Mouse (Mus musculus): ENCODE results near the gene Olfr466. TPM values are rescaled to one million over a fixed set of nuclear protein-coding genes. Genes with fewer than 3 reads are reported as not detected.
A peak's percentile ranks its signal among the peaks of the same experiment; 100 is the strongest.

Olfr466 gene
- polyA plus RNA-seq (2014; fragmentation: Nextera tagmentation; extraction: Ambion mirVana), result not detected in 2 replicates

GRCm38 (mm10) chr13:65149940-65150339 is at the start of gene Olfr466:
Gene Olfr466 (plus strand): TSS chr13:65150240.
- Histone ChIP-seq H3K4me3 (ENCODE audit: low read depth, low read length) (no peak within 1 kb of the TSS), H3K27ac (ENCODE audit: low read depth, low read length) (no peak within 1 kb of the TSS), H3K9me3 (ENCODE audit: control insufficient read depth, low read length) (no peaks in the 10 kb centered on the region), H3K36me3 (ENCODE audit: control insufficient read depth, insufficient read depth, low read length) (no peaks in the 10 kb centered on the region), H3K27me3 (ENCODE audit: control insufficient read depth, insufficient read depth, low read length) (no peaks in the 10 kb centered on the region), H3K9ac (replicated peaks; ENCODE audit: low read depth, low read length) (no peak within 1 kb of the TSS), H3K4me2 (ENCODE audit: low read depth, low read length) (no peak within 1 kb of the TSS), H3K4me1 (ENCODE audit: control insufficient read depth, insufficient read depth, low read length) (no peaks in the 10 kb centered on the region)
- WGBS, result 77% methylated on average over 1 of the region's 1 CpGs
- ATAC-seq (ENCODE audit: low read depth), result no peak

- ATAC-seq (ENCODE audit: low read depth), result no peak
- Histone ChIP-seq H3K4me3 (ENCODE audit: low read depth, low read length) (no peak overlapping the region), H3K27me3 (ENCODE audit: control insufficient read depth, insufficient read depth, low read length) (no peaks in the 10 kb centered on the region), H3K4me1 (ENCODE audit: control insufficient read depth, insufficient read depth, low read length) (no peaks in the 10 kb centered on the region), H3K4me2 (ENCODE audit: low read depth, low read length) (no peak overlapping the region), H3K27ac (ENCODE audit: low read depth, low read length) (no peak overlapping the region), H3K36me3 (ENCODE audit: control insufficient read depth, insufficient read depth, low read length) (no peaks in the 10 kb centered on the region), H3K9ac (replicated peaks; ENCODE audit: low read depth, low read length) (no peak overlapping the region), H3K9me3 (ENCODE audit: control insufficient read depth, low read length) (no peaks in the 10 kb centered on the region; the same call in 1 of the 2 replicates)
- WGBS, result 97% methylated on average over 9 of the region's 9 CpGs
These were observed 49.4 kb upstream of the Olfr466 start for GRCm38 (mm10) chr13:65100678-65101077.

GRCm38 (mm10) chr13:65101232-65101631 is 48.8 kb upstream of the Olfr466 start:
- Histone ChIP-seq H3K27me3 (ENCODE audit: control insufficient read depth, insufficient read depth, low read length) (no peaks in the 10 kb centered on the region), H3K4me3 (ENCODE audit: low read depth, low read length) (no peak overlapping the region), H3K4me2 (ENCODE audit: low read depth, low read length) (no peak overlapping the region), H3K4me1 (ENCODE audit: control insufficient read depth, insufficient read depth, low read length) (no peaks in the 10 kb centered on the region), H3K36me3 (ENCODE audit: control insufficient read depth, insufficient read depth, low read length) (no peaks in the 10 kb centered on the region), H3K27ac (ENCODE audit: low read depth, low read length) (no peak overlapping the region), H3K9me3 (ENCODE audit: control insufficient read depth, low read length) (no peaks in the 10 kb centered on the region; the same call in 1 of the 2 replicates), H3K9ac (replicated peaks; ENCODE audit: low read depth, low read length) (no peak overlapping the region)
- WGBS, result 98% methylated on average over 3 of the region's 3 CpGs
- ATAC-seq (ENCODE audit: low read depth), result no peak

GRCm38 (mm10) chr13:65111961-65112360 is 38.1 kb upstream of the Olfr466 start:
- Histone ChIP-seq H3K9ac (replicated peaks; ENCODE audit: low read depth, low read length) (peak overlapping the region; percentile 88), H3K4me3 (ENCODE audit: low read depth, low read length) (peak overlapping the region; percentile 94), H3K9me3 (ENCODE audit: control insufficient read depth, low read length) (no peaks in the 10 kb centered on the region), H3K4me2 (ENCODE audit: low read depth, low read length) (peak overlapping the region; percentile 69), H3K27me3 (ENCODE audit: control insufficient read depth, insufficient read depth, low read length) (no peaks in the 10 kb centered on the region), H3K27ac (ENCODE audit: low read depth, low read length) (peak overlapping the region; percentile 85; the same call in 1 of the 2 replicates), H3K36me3 (ENCODE audit: control insufficient read depth, insufficient read depth, low read length) (no peaks in the 10 kb centered on the region), H3K4me1 (ENCODE audit: control insufficient read depth, insufficient read depth, low read length) (peaks cover 10% of the 10 kb centered on the region; the same call in 1 of the 2 replicates)
- ATAC-seq (ENCODE audit: low read depth), result no peak
- 2% methylated on average over 5 of the region's 5 CpGs for WGBS

- Histone ChIP-seq H3K4me1 (ENCODE audit: control insufficient read depth, insufficient read depth, low read length) (peaks cover 10% of the 10 kb centered on the region; the same call in 1 of the 2 replicates), H3K4me3 (ENCODE audit: low read depth, low read length) (peak within 1 kb of the TSS; percentile 94), H3K9me3 (ENCODE audit: control insufficient read depth, low read length) (no peaks in the 10 kb centered on the region), H3K4me2 (ENCODE audit: low read depth, low read length) (peak within 1 kb of the TSS; percentile 69), H3K9ac (replicated peaks; ENCODE audit: low read depth, low read length) (peak within 1 kb of the TSS; percentile 88), H3K27me3 (ENCODE audit: control insufficient read depth, insufficient read depth, low read length) (no peaks in the 10 kb centered on the region), H3K36me3 (ENCODE audit: control insufficient read depth, insufficient read depth, low read length) (no peaks in the 10 kb centered on the region), H3K27ac (ENCODE audit: low read depth, low read length) (peak within 1 kb of the TSS; percentile 85)
- WGBS, result under 1% methylated on average over 53 of the region's 60 CpGs
- peak; percentile 100 for ATAC-seq (ENCODE audit: low read depth)
These were observed 37.5 kb upstream of the Olfr466 start, which contains the start of gene Mfsd14b for GRCm38 (mm10) chr13:65112459-65113110. Gene Mfsd14b (minus strand): TSS chr13:65112975.

- peak overlapping the region; percentile 88 for H3K9ac ChIP-seq (replicated peaks; ENCODE audit: low read depth, low read length)
- peak overlapping the region; percentile 94 for H3K4me3 ChIP-seq (ENCODE audit: low read depth, low read length)
- H3K4me2 ChIP-seq (ENCODE audit: low read depth, low read length), result peak overlapping the region; percentile 51
- H3K27me3 ChIP-seq (ENCODE audit: control insufficient read depth, insufficient read depth, low read length), result no peaks in the 10 kb centered on the region
- 62% methylated on average over 3 of the region's 3 CpGs for whole genome bisulfite sequencing
- H3K36me3 ChIP-seq (ENCODE audit: control insufficient read depth, insufficient read depth, low read length), result no peaks in the 10 kb centered on the region
- H3K4me1 ChIP-seq (ENCODE audit: control insufficient read depth, insufficient read depth, low read length), result peaks cover 10% of the 10 kb centered on the region; the same call in 1 of the 2 replicates
- no peaks in the 10 kb centered on the region for H3K9me3 ChIP-seq (ENCODE audit: control insufficient read depth, low read length)
- peak; percentile 57 for ATAC-seq (ENCODE audit: low read depth)
- peak overlapping the region; percentile 70 for H3K27ac ChIP-seq (ENCODE audit: low read depth, low read length)
These were observed 36.8 kb upstream of the Olfr466 start for GRCm38 (mm10) chr13:65113239-65113638.

GRCm38 (mm10) chr13:65120984-65121383 is 29.1 kb upstream of the Olfr466 start:
- WGBS, result 73% methylated on average over 3 of the region's 3 CpGs
- no peak for ATAC-seq (ENCODE audit: low read depth)

GRCm38 (mm10) chr13:65122111-65122510 is 27.9 kb upstream of the Olfr466 start:
- 88% methylated on average over 1 of the region's 1 CpGs for WGBS
- H3K4me1 ChIP-seq (ENCODE audit: control insufficient read depth, insufficient read depth, low read length), result no peaks in the 10 kb centered on the region
- no peak for ATAC-seq (ENCODE audit: low read depth)

More at GRCm38 (mm10) chr13:65120984-65121383, 29.1 kb upstream of the Olfr466 start:
- no peaks in the 10 kb centered on the region for H3K4me1 ChIP-seq (ENCODE audit: control insufficient read depth, insufficient read depth, low read length)
- H3K4me3 ChIP-seq (ENCODE audit: low read depth, low read length), result no peak overlapping the region
- no peak overlapping the region for H3K9ac ChIP-seq (replicated peaks; ENCODE audit: low read depth, low read length)
- H3K27me3 ChIP-seq (ENCODE audit: control insufficient read depth, insufficient read depth, low read length), result no peaks in the 10 kb centered on the region
- no peak overlapping the region for H3K4me2 ChIP-seq (ENCODE audit: low read depth, low read length)
- no peak overlapping the region for H3K27ac ChIP-seq (ENCODE audit: low read depth, low read length)
- H3K9me3 ChIP-seq (ENCODE audit: control insufficient read depth, low read length), result no peaks in the 10 kb centered on the region
- H3K36me3 ChIP-seq (ENCODE audit: control insufficient read depth, insufficient read depth, low read length), result no peaks in the 10 kb centered on the region

GRCm38 (mm10) chr13:65127063-65127847 is 22.8 kb upstream of the Olfr466 start:
- 61% methylated on average over 3 of the region's 3 CpGs for WGBS
- H3K4me3 ChIP-seq (ENCODE audit: low read depth, low read length), result no peak overlapping the region
- H3K27me3 ChIP-seq (ENCODE audit: control insufficient read depth, insufficient read depth, low read length), result no peaks in the 10 kb centered on the region
- H3K4me2 ChIP-seq (ENCODE audit: low read depth, low read length), result no peak overlapping the region
- no peaks in the 10 kb centered on the region for H3K36me3 ChIP-seq (ENCODE audit: control insufficient read depth, insufficient read depth, low read length)
- H3K9ac ChIP-seq (replicated peaks; ENCODE audit: low read depth, low read length), result no peak overlapping the region
- H3K9me3 ChIP-seq (ENCODE audit: control insufficient read depth, low read length), result no peaks in the 10 kb centered on the region; the same call in 1 of the 2 replicates
- H3K4me1 ChIP-seq (ENCODE audit: control insufficient read depth, insufficient read depth, low read length), result no peaks in the 10 kb centered on the region
- H3K27ac ChIP-seq (ENCODE audit: low read depth, low read length), result no peak overlapping the region
- no peak for ATAC-seq (ENCODE audit: low read depth)

More at GRCm38 (mm10) chr13:65122111-65122510, 27.9 kb upstream of the Olfr466 start:
- no peaks in the 10 kb centered on the region for H3K27me3 ChIP-seq (ENCODE audit: control insufficient read depth, insufficient read depth, low read length)
- H3K27ac ChIP-seq (ENCODE audit: low read depth, low read length), result no peak overlapping the region
- no peaks in the 10 kb centered on the region for H3K36me3 ChIP-seq (ENCODE audit: control insufficient read depth, insufficient read depth, low read length)
- no peak overlapping the region for H3K4me2 ChIP-seq (ENCODE audit: low read depth, low read length)
- no peak overlapping the region for H3K9ac ChIP-seq (replicated peaks; ENCODE audit: low read depth, low read length)
- no peak overlapping the region for H3K4me3 ChIP-seq (ENCODE audit: low read depth, low read length)
- no peaks in the 10 kb centered on the region for H3K9me3 ChIP-seq (ENCODE audit: control insufficient read depth, low read length)
